In genomic region chr14:47031542-47031941, GRCm38 (mm10) we compare ENCODE assay signal across 22 mouse cellular contexts.
A peak's percentile ranks its signal among the peaks of the same experiment; 100 is the strongest.
DNase-seq lines count a peak whose midpoint lies in the region; ATAC-seq lines count a peak whose summit lies in the region.
"Had no signal": no experiment of that assay in that cellular context is flagged by ENCODE, and none has a peak within 500 bp of the region (broad histone marks: within the 10 kb centered on the region; RNA-seq: fewer than 3 reads in every experiment).

No protein-coding gene starts in this region.

- no peak for DNase-seq in forebrain, embryonic 10.5 days (ENCODE audit: extremely low spot score, low spot score)
- peak; percentile 34 for DNase-seq in 3T3-L1 (ENCODE audit: low read depth, low spot score)
- DNase-seq in Muller cell, postnatal 12 days (ENCODE audit: inconsistent ontology term), result peak; percentile 48
- DNase-seq in kidney, postnatal 14 days, result no peak
- DNase-seq in cerebellum, postnatal 36 days, result no peak
- DNase-seq: adrenal gland, adult 2 months; adrenal gland, postnatal 10 days; adrenal gland, postnatal 25 days; cerebellum, adult 11 months; cerebellum, adult 18-20 months; cerebellum, adult 8-10 months; cerebellum, postnatal 10 days; cerebellum, postnatal 25 days had no signal

- WGBS in forebrain, embryonic 10.5 days, result 77% methylated on average over 2 of the region's 2 CpGs
- WGBS in forebrain, embryonic 16.5 days, result 75% methylated on average over 2 of the region's 2 CpGs

- H3K9me3 ChIP-seq in forebrain, embryonic 10.5 days, result no peaks in the 10 kb centered on the region
- H3K9me3 ChIP-seq in forebrain, embryonic 16.5 days (ENCODE audit: control insufficient read depth, low read length), result no peaks in the 10 kb centered on the region
- H3K9me3 ChIP-seq: embryonic facial prominence, embryonic 13.5 days; embryonic facial prominence, embryonic 15.5 days; forebrain, embryonic 13.5 days; forebrain, embryonic 15.5 days; G1E had no signal

- 0 out of 2 replicates have a peak overlapping the region, but pooled peaks have one; percentile 3 for H3K27ac ChIP-seq in forebrain, embryonic 10.5 days
- no peak overlapping the region for H3K27ac ChIP-seq in forebrain, embryonic 16.5 days (ENCODE audit: low read length)
- H3K27ac ChIP-seq: embryonic facial prominence, embryonic 13.5 days; embryonic facial prominence, embryonic 15.5 days; forebrain, embryonic 13.5 days; forebrain, embryonic 15.5 days had no signal

- no peak overlapping the region for H3K4me3 ChIP-seq in forebrain, embryonic 10.5 days
- H3K4me3 ChIP-seq in forebrain, embryonic 16.5 days (replicated peaks; ENCODE audit: low read length), result no peak overlapping the region
- H3K4me3 ChIP-seq: embryonic facial prominence, embryonic 13.5 days; embryonic facial prominence, embryonic 15.5 days; erythroblast, embryonic 14.5 days; forebrain, embryonic 13.5 days; forebrain, embryonic 15.5 days had no signal

- no peak overlapping the region for H3K9ac ChIP-seq in forebrain, embryonic 16.5 days (replicated peaks; ENCODE audit: low read depth, low read length)
- H3K9ac ChIP-seq: embryonic facial prominence, embryonic 13.5 days; embryonic facial prominence, embryonic 15.5 days; forebrain, embryonic 13.5 days; forebrain, embryonic 15.5 days had no signal

- no peaks in the 10 kb centered on the region for H3K27me3 ChIP-seq in forebrain, embryonic 10.5 days (ENCODE audit: poor library complexity, severe bottlenecking)
- no peaks in the 10 kb centered on the region for H3K27me3 ChIP-seq in forebrain, embryonic 16.5 days (replicated peaks; ENCODE audit: control insufficient read depth, insufficient read depth, low read length)
- H3K27me3 ChIP-seq: CH12.LX; embryonic facial prominence, embryonic 13.5 days; embryonic facial prominence, embryonic 15.5 days; forebrain, embryonic 13.5 days; forebrain, embryonic 15.5 days had no signal

- H3K4me1 ChIP-seq in forebrain, embryonic 10.5 days, result peaks cover 19% of the 10 kb centered on the region
- no peaks in the 10 kb centered on the region for H3K4me1 ChIP-seq in forebrain, embryonic 16.5 days (replicated peaks; ENCODE audit: control insufficient read depth, insufficient read depth, low read length)

- ATAC-seq in forebrain, embryonic 16.5 days, result no peak
- ATAC-seq: CD4-positive, CD25-positive, alpha-beta regulatory T cell, adult 4 months; forebrain, embryonic 15.5 days had no signal

- no peaks in the 10 kb centered on the region for H3K36me3 ChIP-seq in forebrain, embryonic 10.5 days (replicated peaks)
- no peaks in the 10 kb centered on the region for H3K36me3 ChIP-seq in forebrain, embryonic 16.5 days (ENCODE audit: control insufficient read depth, insufficient read depth)
- H3K36me3 ChIP-seq: embryonic facial prominence, embryonic 13.5 days; embryonic facial prominence, embryonic 15.5 days; forebrain, embryonic 15.5 days; G1E had no signal

- no peak overlapping the region for H3K4me2 ChIP-seq in forebrain, embryonic 16.5 days (ENCODE audit: low read length)
- H3K4me2 ChIP-seq: embryonic facial prominence, embryonic 13.5 days; embryonic facial prominence, embryonic 15.5 days; forebrain, embryonic 13.5 days; forebrain, embryonic 15.5 days had no signal

Comparison
In these comparisons a context has a peak if more than half of its experiments do, and no peak if none do; other contexts are left out.
1. DNase-seq: peak in 3T3-L1 (single experiment) and Muller cell, postnatal 12 days (single experiment); none in forebrain, embryonic 10.5 days (single experiment), kidney, postnatal 14 days (single experiment) and cerebellum, postnatal 36 days (0 of 2).